Mouse (Mus musculus) spleen, adult 2 months (tissue): ENCODE measurements around the gene Eif4g1.

ENCODE experiments used
- CTCF ChIP-seq: fragments of 200-500 bp; IDR thresholded peaks from 2 replicates; pipeline ENCODE4 v1.5.1; 2011; ENCODE audit warnings: mild to moderate bottlenecking, inconsistent platforms; ENCODE audit not compliant: insufficient read depth, insufficient read length, insufficient replicate concordance; ENCODE audit errors: extremely low read depth
- POLR2A ChIP-seq: fragments of 200-500 bp; IDR thresholded peaks from 2 replicates; pipeline ENCODE4 v1.6.1; 2011; ENCODE audit warnings: low read depth, low read length, inconsistent platforms

DNA sequence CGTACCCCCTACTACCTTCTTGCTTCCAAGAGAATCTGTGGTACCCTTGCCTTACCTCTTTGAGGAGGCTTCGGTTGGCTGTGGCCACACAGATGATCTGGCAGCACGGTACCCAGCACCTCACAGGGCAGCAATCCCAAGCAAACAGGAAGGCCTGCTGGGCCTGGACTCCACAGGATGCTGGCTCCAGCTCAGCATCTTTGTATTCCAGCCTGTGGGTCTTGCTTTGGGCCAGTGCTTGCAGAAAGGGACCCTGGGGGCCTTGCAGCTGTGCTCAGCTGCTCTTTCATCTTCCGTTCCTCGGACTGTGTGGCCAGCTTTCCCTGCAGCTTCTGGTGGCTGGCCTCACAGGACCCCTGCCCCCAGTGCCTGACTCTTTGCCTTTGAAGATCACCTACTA is 31.9 kb downstream of the Eif4g1 start:
- TF ChIP-seq CTCF (no peak), POLR2A (no peak)
